Mouse (Mus musculus): ENCODE measurements around the gene Pdia3. TPM values are rescaled to one million over a fixed set of nuclear protein-coding genes. Genes with fewer than 3 reads are reported as not detected.
A peak's percentile ranks its signal among the peaks of the same experiment; 100 is the strongest.
"Not testable (repeated sequence)": the region's sequence is repeated elsewhere in the genome, so short reads cannot be mapped to it uniquely, and the experiment has no call there.

Gene Pdia3
- 239 and 531 TPM in 2 replicates for polyA plus RNA-seq (2012; rRNA removed)

GRCm38 (mm10) chr2:121413387-121414042 lies at the start of gene Pdia3, which contains the start of gene Catsper2:
Pdia3 (plus strand) TSS chr2:121413775.
Catsper2 (minus strand) TSS chr2:121413792.
- Histone ChIP-seq H3K4me3 (ENCODE audit: insufficient read depth, low read depth, low read length) (peak within 1 kb of the TSS; percentile 88), H3K36me3 (ENCODE audit: control insufficient read depth, insufficient read depth, low read length) (no peaks in the 10 kb centered on the region; the same call in 1 of the 2 replicates), H3K27me3 (replicated peaks; ENCODE audit: control insufficient read depth, insufficient read depth, low read length) (no peaks in the 10 kb centered on the region), H3K27ac (ENCODE audit: insufficient read depth, low read depth, low read length) (peak within 1 kb of the TSS; percentile 91), H3K4me1 (ENCODE audit: control insufficient read depth, insufficient read depth, low read length) (peaks cover 16% of the 10 kb centered on the region)
- TF ChIP-seq CTCF (conservative IDR thresholded peaks at IDR 0.05; ENCODE audit: insufficient read depth, insufficient read length, low read depth, low read length) (peak; percentile 23; the same call in 1 of the 2 replicates), POLR2A (IDR thresholded peaks at IDR 0.05; ENCODE audit: low read depth, low read length) (peak; percentile 53)
- DNase-seq, result peak; percentile 97
- WGBS, result 1% methylated on average over 68 of the region's 68 CpGs

- no peak for TF ChIP-seq POLR2A (IDR thresholded peaks at IDR 0.05; ENCODE audit: low read depth, low read length)
- no peak for TF ChIP-seq CTCF (conservative IDR thresholded peaks at IDR 0.05; ENCODE audit: insufficient read depth, insufficient read length, low read depth, low read length)
- DNase-seq, result no peak
- H3K36me3 ChIP-seq (ENCODE audit: control insufficient read depth, insufficient read depth, low read length), result no peaks in the 10 kb centered on the region
- H3K27me3 ChIP-seq (replicated peaks; ENCODE audit: control insufficient read depth, insufficient read depth, low read length), result no peaks in the 10 kb centered on the region
- H3K4me1 ChIP-seq (ENCODE audit: control insufficient read depth, insufficient read depth, low read length), result no peaks in the 10 kb centered on the region
- H3K27ac ChIP-seq (ENCODE audit: insufficient read depth, low read depth, low read length), result no peak overlapping the region
- WGBS, result 89% methylated on average over 2 of the region's 2 CpGs
- H3K4me3 ChIP-seq (ENCODE audit: insufficient read depth, low read depth, low read length), result no peak overlapping the region
These were observed 44.7 kb upstream of the Pdia3 start for GRCm38 (mm10) chr2:121368831-121369230.

- no peak overlapping the region for H3K27ac ChIP-seq (ENCODE audit: insufficient read depth, low read depth, low read length)
- H3K27me3 ChIP-seq (replicated peaks; ENCODE audit: control insufficient read depth, insufficient read depth, low read length), result no peaks in the 10 kb centered on the region
- WGBS, result 86% methylated on average over 5 of the region's 5 CpGs
- no peak for DNase-seq
- H3K4me3 ChIP-seq (ENCODE audit: insufficient read depth, low read depth, low read length), result no peak overlapping the region
- no peaks in the 10 kb centered on the region for H3K36me3 ChIP-seq (ENCODE audit: control insufficient read depth, insufficient read depth, low read length)
- H3K4me1 ChIP-seq (ENCODE audit: control insufficient read depth, insufficient read depth, low read length), result no peaks in the 10 kb centered on the region
- no peak for TF ChIP-seq POLR2A (IDR thresholded peaks at IDR 0.05; ENCODE audit: low read depth, low read length)
- no peak for TF ChIP-seq CTCF (conservative IDR thresholded peaks at IDR 0.05; ENCODE audit: insufficient read depth, insufficient read length, low read depth, low read length)
These were observed 42.7 kb upstream of the Pdia3 start for GRCm38 (mm10) chr2:121370921-121371320.

GRCm38 (mm10) chr2:121372266-121372665 lies 41.3 kb upstream of the Pdia3 start:
- Histone ChIP-seq H3K27me3 (replicated peaks; ENCODE audit: control insufficient read depth, insufficient read depth, low read length) (no peaks in the 10 kb centered on the region), H3K4me1 (ENCODE audit: control insufficient read depth, insufficient read depth, low read length) (no peaks in the 10 kb centered on the region), H3K27ac (ENCODE audit: insufficient read depth, low read depth, low read length) (no peak overlapping the region), H3K36me3 (ENCODE audit: control insufficient read depth, insufficient read depth, low read length) (no peaks in the 10 kb centered on the region), H3K4me3 (ENCODE audit: insufficient read depth, low read depth, low read length) (no peak overlapping the region)
- 58% methylated on average over 3 of the region's 3 CpGs for WGBS
- DNase-seq, result no peak
- no peak for TF ChIP-seq CTCF (conservative IDR thresholded peaks at IDR 0.05; ENCODE audit: insufficient read depth, insufficient read length, low read depth, low read length)

GRCm38 (mm10) chr2:121374766-121375165 lies 38.8 kb upstream of the Pdia3 start:
- no peak for DNase-seq
- Histone ChIP-seq H3K36me3 (ENCODE audit: control insufficient read depth, insufficient read depth, low read length) (no peaks in the 10 kb centered on the region), H3K27ac (ENCODE audit: insufficient read depth, low read depth, low read length) (no peak overlapping the region), H3K4me1 (ENCODE audit: control insufficient read depth, insufficient read depth, low read length) (no peaks in the 10 kb centered on the region), H3K27me3 (replicated peaks; ENCODE audit: control insufficient read depth, insufficient read depth, low read length) (no peaks in the 10 kb centered on the region), H3K4me3 (ENCODE audit: insufficient read depth, low read depth, low read length) (no peak overlapping the region)
- no peak for TF ChIP-seq CTCF (conservative IDR thresholded peaks at IDR 0.05; ENCODE audit: insufficient read depth, insufficient read length, low read depth, low read length)
- TF ChIP-seq POLR2A (IDR thresholded peaks at IDR 0.05; ENCODE audit: low read depth, low read length), result no peak
- 48% methylated on average over 2 of the region's 2 CpGs for WGBS

- DNase-seq; H3K27me3 ChIP-seq (replicated peaks; ENCODE audit: control insufficient read depth, insufficient read depth, low read length); H3K27ac ChIP-seq (ENCODE audit: insufficient read depth, low read depth, low read length); H3K4me1 ChIP-seq (ENCODE audit: control insufficient read depth, insufficient read depth, low read length); H3K36me3 ChIP-seq (ENCODE audit: control insufficient read depth, insufficient read depth, low read length); H3K4me3 ChIP-seq (ENCODE audit: insufficient read depth, low read depth, low read length): not testable (repeated sequence)
- 96% methylated on average over 16 of the region's 17 CpGs for WGBS
These were observed 26.5 kb upstream of the Pdia3 start, which contains the start of gene Strc for GRCm38 (mm10) chr2:121386961-121387575. Strc (minus strand) TSS chr2:121387168.

GRCm38 (mm10) chr2:121396624-121397023 lies 17.0 kb upstream of the Pdia3 start:
- peak; percentile 77 for DNase-seq
- Histone ChIP-seq H3K27me3 (replicated peaks; ENCODE audit: control insufficient read depth, insufficient read depth, low read length) (no peaks in the 10 kb centered on the region), H3K4me3 (ENCODE audit: insufficient read depth, low read depth, low read length) (no peak overlapping the region), H3K27ac (ENCODE audit: insufficient read depth, low read depth, low read length) (no peak overlapping the region), H3K4me1 (ENCODE audit: control insufficient read depth, insufficient read depth, low read length) (no peaks in the 10 kb centered on the region), H3K36me3 (ENCODE audit: control insufficient read depth, insufficient read depth, low read length) (no peaks in the 10 kb centered on the region)
- 14% methylated on average over 8 of the region's 8 CpGs for WGBS
- TF ChIP-seq CTCF (conservative IDR thresholded peaks at IDR 0.05; ENCODE audit: insufficient read depth, insufficient read length, low read depth, low read length), result peak; percentile 42
- no peak for TF ChIP-seq POLR2A (IDR thresholded peaks at IDR 0.05; ENCODE audit: low read depth, low read length)

All from kidney, adult 2 months (tissue).